Mouse (Mus musculus): ENCODE data around the gene Krt1. TPM values are rescaled to one million over a fixed set of nuclear protein-coding genes. Genes with fewer than 3 reads are reported as not detected.

Gene Krt1
- total RNA-seq, 2 experiments from 2014 or later = not detected

DNA sequence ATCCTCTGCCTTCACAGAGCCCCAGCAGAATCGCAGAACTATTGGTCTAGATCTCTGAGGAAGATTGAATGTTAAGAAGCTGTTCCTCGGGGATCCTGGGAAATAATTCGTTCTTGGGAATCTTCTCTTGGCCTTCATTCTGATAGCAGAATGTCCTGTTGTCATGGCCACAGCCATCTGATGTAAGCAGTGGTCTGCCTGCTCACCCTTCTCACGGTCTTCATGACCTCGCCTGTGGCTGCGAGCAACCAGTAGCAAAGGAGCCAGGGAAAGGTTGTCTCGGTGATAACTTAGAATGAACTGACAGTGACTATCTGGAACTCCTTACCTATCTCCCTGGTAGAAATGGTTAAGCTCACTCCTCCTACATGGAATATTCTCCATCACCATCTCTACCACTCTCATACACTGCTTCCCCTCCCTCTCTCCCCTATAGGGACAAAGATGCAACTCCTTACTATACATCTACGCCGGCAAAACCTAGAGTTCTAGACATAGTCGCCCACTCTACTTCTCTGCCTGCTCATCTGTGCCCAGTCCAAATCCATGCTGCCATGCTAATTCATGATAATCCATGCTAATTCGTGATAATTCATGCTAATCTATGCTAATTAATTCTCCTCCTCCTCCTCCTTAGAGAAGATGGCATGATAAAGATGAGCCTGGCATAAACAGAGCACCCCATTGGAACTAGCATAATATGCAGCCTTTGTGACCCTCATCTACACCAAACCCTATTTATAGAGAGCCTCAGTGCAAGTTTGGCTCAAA is 47.4 kb downstream of the Krt1 start:
- DNase-seq = no peak

DNA sequence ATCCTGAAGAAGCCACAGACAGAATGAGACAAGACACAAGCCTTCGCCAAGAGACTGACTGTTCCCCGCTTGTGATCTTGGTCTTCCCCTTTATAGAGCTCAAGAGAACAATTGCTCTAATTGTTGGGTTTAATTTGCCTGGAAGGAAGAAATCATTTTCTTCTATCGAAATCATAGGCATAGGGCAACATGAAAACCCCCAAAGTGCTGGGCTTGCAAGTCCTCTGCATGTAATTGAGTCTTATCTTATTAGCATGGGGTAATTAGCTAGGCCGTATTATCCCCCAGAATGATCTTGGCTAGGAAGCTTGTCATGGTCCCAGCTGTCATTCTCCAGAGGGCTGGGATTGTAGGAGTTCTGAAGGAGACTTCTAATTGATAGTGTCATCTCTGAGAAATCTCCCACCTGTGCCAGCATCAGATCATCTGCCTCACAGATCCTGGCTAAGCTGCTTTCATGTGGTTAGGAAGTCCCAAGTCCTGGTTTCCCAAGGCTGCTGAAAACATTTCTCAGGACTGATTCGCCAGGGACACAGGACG is 48.2 kb downstream of the Krt1 start, which contains the start of gene Krt73:
Krt73 (minus strand) TSS at position 51 of the 540 bp plus-strand sequence.
- DNase-seq = no peak

Small RNAs within 50 kb of the gene (microRNA-seq; reads per million reads assigned to microRNA genes)
- 0 reads per million in 2 experiments for gene Gm44356

Other genes starting within 250 kb of the Krt1 start
- gene Gm5414, start 222.6 kb downstream of the Krt1 start, total RNA-seq (2021) = not detected
- not detected for gene Gm5478, start 203.4 kb downstream of the Krt1 start, total RNA-seq (2021)
- under 1 TPM; 0.33 to 0.34 TPM for gene Krt6b, start 170.5 kb downstream of the Krt1 start, total RNA-seq (2021)
- gene Krt6a, start 156.5 kb downstream of the Krt1 start, total RNA-seq (2021) = not detected
- not detected for gene Krt5, start 137.9 kb downstream of the Krt1 start, total RNA-seq (2021)
- not detected for gene Krt71, start 107.7 kb downstream of the Krt1 start, total RNA-seq (2021)
- not detected for gene Krt72, start 64.3 kb downstream of the Krt1 start, total RNA-seq (2021)
- not detected for gene Krt73, start 48.4 kb downstream of the Krt1 start, total RNA-seq (2021)
- not detected for gene Krt2, start 32.6 kb downstream of the Krt1 start, total RNA-seq (2021)
- not detected for gene Krt77, start 18.9 kb upstream of the Krt1 start, total RNA-seq (2021)
- not detected for gene Krt76, start 42.1 kb upstream of the Krt1 start, total RNA-seq (2021)
- gene Krt4, start 73.9 kb upstream of the Krt1 start, total RNA-seq (2021) = not detected
- under 1 TPM; 0.25 to 0.45 TPM for gene Krt79, start 89.5 kb upstream of the Krt1 start, total RNA-seq (2021)
- under 1 TPM in 1 of 2 experiments, not detected in 1; 0.07 TPM for gene Krt78, start 103.5 kb upstream of the Krt1 start, total RNA-seq (2021)
- gene Krt8, start 153.7 kb upstream of the Krt1 start, total RNA-seq (2021) = 1 to 10 TPM; 6.2 to 6.4 TPM
- 10 to 100 TPM; 14.9 to 15.4 TPM for gene Krt18, start 177.4 kb upstream of the Krt1 start, total RNA-seq (2021)
- gene Eif4b, start 223.0 kb upstream of the Krt1 start, total RNA-seq (2021) = 100 to 1,000 TPM; 142 to 145 TPM
- gene Tns2, start 249.6 kb upstream of the Krt1 start, total RNA-seq (2021) = 10 to 100 TPM; 65.8 to 70.3 TPM